Mouse (Mus musculus) ES-Bruce4 (cell line): ENCODE results near the gene Aars. TPM values are rescaled to one million over a fixed set of nuclear protein-coding genes. Genes with fewer than 3 reads are reported as not detected.

Experiments
- H3K27ac ChIP-seq: 2 replicates; pipeline ENCODE4 v1.5.1; 2012; ENCODE audit warnings: low read length, inconsistent platforms; ENCODE audit not compliant: insufficient read depth
- H3K27me3 ChIP-seq: 2 replicates; pipeline ENCODE4 v1.6.1; 2012; ENCODE audit warnings: mild to moderate bottlenecking, low read length, inconsistent platforms; ENCODE audit not compliant: control insufficient read depth, poor library complexity, insufficient read depth, severe bottlenecking
- H3K36me3 ChIP-seq: 2 replicates; pipeline ENCODE4 v1.6.1; 2012; ENCODE audit warnings: inconsistent platforms, mild to moderate bottlenecking, low read length, moderate library complexity; ENCODE audit not compliant: control insufficient read depth, poor library complexity, insufficient read depth, severe bottlenecking
- H3K4me1 ChIP-seq: one replicate; pipeline ENCODE4 v1.8.1; 2011; ENCODE audit warnings: low read length; ENCODE audit not compliant: control insufficient read depth, insufficient read depth
- H3K4me3 ChIP-seq: 2 replicates; pipeline ENCODE4 v1.5.1; 2011; ENCODE audit warnings: low read depth, mild to moderate bottlenecking, low read length
- H3K9ac ChIP-seq: 2 replicates; pipeline ENCODE4 v1.6.1; 2012; ENCODE audit warnings: low read depth, mild to moderate bottlenecking, inconsistent platforms; ENCODE audit not compliant: poor library complexity, severe bottlenecking
- H3K9me3 ChIP-seq: replicated peaks from 2 replicates; pipeline ENCODE4 v1.6.1; 2012; ENCODE audit warnings: mild to moderate bottlenecking, low read length, inconsistent platforms; ENCODE audit not compliant: control insufficient read depth, poor library complexity, insufficient read depth, severe bottlenecking
- CTCF ChIP-seq: IDR thresholded peaks from one replicate; pipeline ENCODE4 v1.8.1; 2011; ENCODE audit warnings: low read depth, low read length
- EP300 ChIP-seq: IDR thresholded peaks from 2 replicates; pipeline ENCODE4 v1.6.1; 2011; ENCODE audit warnings: low read depth, low read length; ENCODE audit not compliant: insufficient read depth
- POLR2A ChIP-seq: IDR thresholded peaks from one replicate; pipeline ENCODE4 v1.8.1; 2011; ENCODE audit warnings: low read length; ENCODE audit not compliant: insufficient read depth
- polyA plus RNA-seq: library from polyadenylated mRNA; stranded (reverse); fragments of >200 nt; gene quantifications from 2 replicates; pipeline ENCODE4 v1.2.4, GENCODE M21; 2011; ENCODE audit warnings: low read depth; ENCODE audit not compliant: missing spikeins, insufficient read depth, insufficient read length

Aars gene
- polyA plus RNA-seq, 1 experiment = 146 TPM

DNA sequence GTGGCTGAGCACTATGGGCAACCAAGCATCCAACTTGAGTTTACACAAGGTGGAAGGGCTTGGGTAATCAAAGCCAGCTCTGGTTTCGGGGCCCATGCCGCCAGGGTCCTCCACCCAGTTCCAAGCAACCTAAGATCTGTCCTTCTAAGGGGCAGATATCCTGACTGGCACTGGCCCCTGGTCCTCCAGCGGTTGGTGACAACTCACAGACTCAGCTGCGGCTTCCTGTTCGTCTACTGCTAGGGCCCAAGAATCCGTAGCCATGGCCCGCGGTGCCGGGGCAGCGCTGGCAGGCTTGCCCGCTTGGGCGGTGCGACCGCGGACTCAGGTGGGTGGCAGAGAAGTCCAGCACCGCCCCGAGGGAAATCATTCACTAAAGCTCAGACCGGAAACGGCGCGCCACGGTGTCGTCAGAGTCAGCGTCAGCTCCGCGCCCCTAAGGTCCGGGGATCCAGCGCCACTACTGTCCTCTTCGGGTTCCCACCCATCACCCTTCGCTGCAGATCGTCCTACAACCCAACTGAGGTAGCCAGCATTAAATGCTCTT is 5.5 kb upstream of the Aars start:
- Histone ChIP-seq H3K4me3 (peak overlapping the region; percentile 89), H3K36me3 (no peaks in the 10 kb centered on the region), H3K9ac (peak overlapping the region; percentile 73), H3K4me1 (no peaks in the 10 kb centered on the region), H3K27me3 (no peaks in the 10 kb centered on the region), H3K9me3 (no peaks in the 10 kb centered on the region), H3K27ac (no peak overlapping the region)
- TF ChIP-seq CTCF (no peak), EP300 (0 out of 2 replicates have a peak, but pooled peaks have one; percentile 47)

DNA sequence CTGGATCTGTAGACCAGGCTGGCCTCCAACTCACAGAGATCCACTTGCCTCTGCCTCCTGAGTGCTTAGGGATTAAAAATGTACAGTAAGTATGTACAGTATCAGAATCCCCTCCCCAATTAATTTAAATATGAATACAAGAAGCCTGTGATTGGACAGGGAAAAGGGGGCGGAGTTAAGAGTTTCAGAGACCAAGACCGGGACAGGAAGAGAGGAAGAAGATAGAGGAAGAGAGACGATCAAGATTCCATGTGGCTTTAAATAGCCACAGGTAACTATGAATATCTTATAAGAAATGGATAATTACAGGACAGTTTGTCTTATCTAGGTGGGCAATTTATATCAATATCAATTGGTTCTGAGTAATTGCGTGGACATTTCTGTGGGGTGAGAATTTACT is 3.4 kb upstream of the Aars start:
- no peaks in the 10 kb centered on the region for H3K27me3 ChIP-seq

DNA sequence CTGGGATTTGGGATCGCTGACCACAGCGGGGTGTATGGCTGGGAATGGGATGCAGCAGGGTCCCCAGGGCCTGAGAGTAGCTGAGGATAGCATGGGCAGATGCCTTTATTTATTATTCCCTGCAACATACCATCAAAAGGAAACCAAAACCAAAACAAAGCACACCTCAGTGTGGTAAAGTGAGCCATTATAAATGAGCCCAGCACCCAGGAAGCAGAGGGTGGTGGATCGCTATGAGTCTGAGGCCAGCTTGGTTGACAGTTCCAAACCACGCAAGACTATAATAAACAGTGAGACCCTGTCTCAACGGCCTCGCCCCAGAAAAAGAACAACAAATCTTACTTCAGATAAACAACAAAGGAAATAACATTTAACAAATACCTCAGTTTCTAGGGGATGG is 2.9 kb upstream of the Aars start:
- H3K4me1 ChIP-seq = no peaks in the 10 kb centered on the region
- no peaks in the 10 kb centered on the region for H3K9me3 ChIP-seq
- H3K9ac ChIP-seq = peak overlapping the region; percentile 82
- H3K36me3 ChIP-seq = no peaks in the 10 kb centered on the region; the same call in 1 of the 2 replicates
- TF ChIP-seq CTCF (no peak), POLR2A (no peak), EP300 (no peak)
- no peak overlapping the region for H3K27ac ChIP-seq
- H3K27me3 ChIP-seq = no peaks in the 10 kb centered on the region
- peak overlapping the region; percentile 68 for H3K4me3 ChIP-seq

More for the DNA sequence above, 3.4 kb upstream of the Aars start:
- TF ChIP-seq EP300 (no peak), POLR2A (peak; percentile 53)
- Histone ChIP-seq H3K9ac (peak overlapping the region; percentile 82), H3K4me3 (peak overlapping the region; percentile 68), H3K27ac (no peak overlapping the region), H3K36me3 (no peaks in the 10 kb centered on the region), H3K4me1 (no peaks in the 10 kb centered on the region), H3K9me3 (no peaks in the 10 kb centered on the region)

DNA sequence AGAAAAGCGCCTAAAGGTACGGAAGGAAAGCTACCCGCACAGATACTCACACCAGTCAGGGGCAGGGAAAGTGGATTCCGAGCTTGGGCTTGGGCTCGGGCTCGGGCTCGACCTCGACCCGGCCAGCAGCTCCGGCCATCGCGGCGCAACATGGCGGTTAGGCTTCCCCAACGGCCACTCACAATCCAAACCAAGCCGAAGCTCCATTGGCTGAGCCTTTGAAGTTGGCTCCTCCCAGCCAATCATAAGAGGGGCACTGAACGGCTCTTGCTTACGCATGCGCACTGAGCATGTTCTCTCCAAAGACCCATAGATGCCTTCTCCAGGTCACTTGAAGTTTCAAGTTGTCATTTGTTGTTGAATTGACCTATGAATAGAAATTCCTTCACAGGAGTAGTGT is 1.4 kb upstream of the Aars start, which contains the start of gene Ddx19b:
Gene Ddx19b, minus strand, starts transcription at position 180 of the 400 bp plus-strand sequence.
- Histone ChIP-seq H3K4me3 (peak within 1 kb of the TSS; percentile 27), H3K4me1 (no peaks in the 10 kb centered on the region)
- no peak for TF ChIP-seq EP300
- no peak for TF ChIP-seq CTCF
- no peak for TF ChIP-seq POLR2A

DNA sequence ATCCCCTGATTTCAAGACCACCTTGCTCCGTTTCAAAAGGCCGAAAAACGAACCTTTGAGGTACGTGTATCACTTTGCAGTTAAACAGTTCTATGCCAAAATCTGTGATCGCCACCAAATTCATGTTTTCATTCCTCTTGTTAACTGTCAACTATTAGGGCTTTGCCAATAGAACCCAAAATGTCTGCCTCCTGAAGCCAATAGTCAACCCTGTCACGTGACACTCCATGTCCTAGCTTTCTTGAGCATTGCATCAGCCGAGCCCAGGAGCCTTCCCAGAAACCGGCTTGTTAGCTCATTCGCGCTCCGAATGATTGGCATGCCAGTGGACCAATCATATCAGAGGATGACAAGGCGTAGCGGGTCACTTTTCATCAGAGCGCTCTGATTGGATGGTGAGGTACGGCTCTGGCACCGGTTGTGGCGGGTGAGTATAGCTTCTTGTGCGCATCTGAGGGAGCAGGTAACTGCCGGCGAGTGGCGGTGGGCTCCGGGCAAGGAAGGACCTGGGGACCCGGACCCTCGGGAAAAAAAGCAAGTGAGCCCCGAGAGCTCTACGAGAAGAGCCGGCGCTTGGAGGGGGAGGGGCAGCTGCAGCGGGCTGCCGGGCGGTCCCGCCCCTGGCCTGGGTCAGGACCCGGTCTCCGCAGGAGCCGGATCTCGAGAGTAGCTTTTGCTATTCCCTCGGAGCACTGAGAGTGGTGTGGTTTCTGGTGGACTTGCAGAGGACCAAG is 705 bp downstream of the Aars start:
- H3K27me3 ChIP-seq = no peaks in the 10 kb centered on the region
- H3K4me1 ChIP-seq = no peaks in the 10 kb centered on the region
- TF ChIP-seq POLR2A = no peak
- 0 out of 2 replicates have a peak, but pooled peaks have one; percentile 18 for TF ChIP-seq EP300
- no peak for TF ChIP-seq CTCF
- peak overlapping the region; percentile 92 for H3K4me3 ChIP-seq
- peak overlapping the region; percentile 94 for H3K9ac ChIP-seq
- peak overlapping the region; percentile 83 for H3K27ac ChIP-seq
- peaks cover 34% of the 10 kb centered on the region for H3K36me3 ChIP-seq
- H3K9me3 ChIP-seq = no peaks in the 10 kb centered on the region

More for the DNA sequence above, 1.4 kb upstream of the Aars start, which contains the start of gene Ddx19b:
- no peaks in the 10 kb centered on the region for H3K9me3 ChIP-seq
- H3K27me3 ChIP-seq = no peaks in the 10 kb centered on the region
- H3K9ac ChIP-seq = peak within 1 kb of the TSS; percentile 82; the same call in 1 of the 2 replicates
- peaks cover 15% of the 10 kb centered on the region for H3K36me3 ChIP-seq
- H3K27ac ChIP-seq = no peak within 1 kb of the TSS

DNA sequence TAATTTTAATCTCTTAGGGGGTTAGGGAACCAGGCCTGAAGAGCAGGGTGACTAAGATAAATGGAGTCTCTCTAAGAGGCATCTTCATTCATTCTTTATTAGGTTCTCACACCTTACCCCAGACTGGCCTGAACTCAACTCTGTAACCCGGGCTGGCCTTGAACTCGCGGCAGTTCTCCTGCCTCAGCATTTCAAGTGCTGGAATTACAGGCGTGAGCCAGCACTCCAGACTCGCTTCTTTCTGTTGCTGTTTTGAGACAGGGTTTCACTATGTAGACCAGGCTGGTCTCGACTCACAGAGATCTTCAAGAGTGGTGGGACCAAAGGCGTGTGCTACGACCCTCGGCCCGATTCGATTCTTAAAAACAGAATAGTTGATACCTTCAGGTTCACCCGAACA is 1.3 kb downstream of the Aars start:
- H3K36me3 ChIP-seq = peaks cover 40% of the 10 kb centered on the region
- no peaks in the 10 kb centered on the region for H3K9me3 ChIP-seq
- peak overlapping the region; percentile 92 for H3K4me3 ChIP-seq
- peak overlapping the region; percentile 94 for H3K9ac ChIP-seq
- no peaks in the 10 kb centered on the region for H3K4me1 ChIP-seq
- H3K27ac ChIP-seq = peak overlapping the region; percentile 83
- no peaks in the 10 kb centered on the region for H3K27me3 ChIP-seq
- no peak for TF ChIP-seq EP300
- no peak for TF ChIP-seq POLR2A
